Mouse (Mus musculus): ENCODE measurements around the gene Casr. TPM values are rescaled to one million over a fixed set of nuclear protein-coding genes. Genes with fewer than 3 reads are reported as not detected.
A peak's percentile ranks its signal among the peaks of the same experiment; 100 is the strongest.

Gene Casr
- polyA plus RNA-seq, 1 experiment from 2014 or later: not detected

- Histone ChIP-seq H3K4me1 (ENCODE audit: control insufficient read depth, insufficient read depth, low read length) (peaks cover 4% of the 10 kb centered on the region; the same call in 1 of the 2 replicates), H3K4me3 (ENCODE audit: low read length) (no peak overlapping the region), H3K27me3 (replicated peaks; ENCODE audit: control insufficient read depth, insufficient read depth, low read length) (no peaks in the 10 kb centered on the region), H3K27ac (ENCODE audit: low read length) (no peak overlapping the region), H3K9ac (ENCODE audit: low read depth, low read length) (no peak overlapping the region), H3K9me3 (ENCODE audit: control insufficient read depth, low read length) (peaks cover 8% of the 10 kb centered on the region), H3K36me3 (ENCODE audit: control insufficient read depth, insufficient read depth, low read length) (no peaks in the 10 kb centered on the region), H3K4me2 (ENCODE audit: low read depth, low read length) (no peak overlapping the region)
- WGBS: 64% methylated on average over 10 of the region's 10 CpGs
- no peak for ATAC-seq
Observed at GRCm38 (mm10) chr16:36555672-36556165, 6.2 kb downstream of the Casr start.

- no peak for ATAC-seq
- 92% methylated on average over 3 of the region's 3 CpGs for WGBS
- H3K4me3 ChIP-seq (ENCODE audit: low read length): no peak overlapping the region
- H3K36me3 ChIP-seq (ENCODE audit: control insufficient read depth, insufficient read depth, low read length): no peaks in the 10 kb centered on the region
- H3K9me3 ChIP-seq (ENCODE audit: control insufficient read depth, low read length): peaks cover 8% of the 10 kb centered on the region
- no peaks in the 10 kb centered on the region for H3K27me3 ChIP-seq (replicated peaks; ENCODE audit: control insufficient read depth, insufficient read depth, low read length)
- H3K4me2 ChIP-seq (ENCODE audit: low read depth, low read length): no peak overlapping the region
- H3K4me1 ChIP-seq (ENCODE audit: control insufficient read depth, insufficient read depth, low read length): no peaks in the 10 kb centered on the region
- H3K27ac ChIP-seq (ENCODE audit: low read length): no peak overlapping the region
- no peak overlapping the region for H3K9ac ChIP-seq (ENCODE audit: low read depth, low read length)
Observed at GRCm38 (mm10) chr16:36553624-36554023, 8.3 kb downstream of the Casr start.

- peak; percentile 83 for ATAC-seq
- Histone ChIP-seq H3K9me3 (ENCODE audit: control insufficient read depth, low read length) (no peaks in the 10 kb centered on the region), H3K9ac (ENCODE audit: low read depth, low read length) (no peak overlapping the region), H3K4me2 (ENCODE audit: low read depth, low read length) (no peak overlapping the region), H3K4me3 (ENCODE audit: low read length) (no peak overlapping the region), H3K36me3 (ENCODE audit: control insufficient read depth, insufficient read depth, low read length) (no peaks in the 10 kb centered on the region), H3K27ac (ENCODE audit: low read length) (no peak overlapping the region), H3K27me3 (replicated peaks; ENCODE audit: control insufficient read depth, insufficient read depth, low read length) (no peaks in the 10 kb centered on the region), H3K4me1 (ENCODE audit: control insufficient read depth, insufficient read depth, low read length) (no peaks in the 10 kb centered on the region)
- 49% methylated on average over 4 of the region's 4 CpGs for whole genome bisulfite sequencing
Observed at GRCm38 (mm10) chr16:36545333-36545732, 16.6 kb downstream of the Casr start.

DNA sequence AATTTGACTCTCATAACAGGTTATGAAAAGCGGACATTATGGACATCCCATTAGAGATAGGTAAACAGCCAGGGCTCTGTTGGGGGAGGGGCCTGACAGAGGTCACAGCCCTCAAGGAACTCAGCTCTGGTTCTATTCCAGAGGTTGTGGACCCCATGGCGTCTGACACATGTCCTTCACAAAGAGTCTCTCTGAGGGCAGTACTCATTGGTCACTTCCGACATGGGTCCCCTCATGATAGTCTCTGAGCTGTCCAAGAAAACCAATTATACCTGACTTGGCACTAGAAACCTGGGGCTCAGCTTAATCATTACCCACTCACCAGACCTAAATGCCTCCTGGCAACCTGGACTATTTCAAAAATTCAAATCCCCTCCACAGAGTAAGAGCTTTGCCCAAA, 18.9 kb downstream of the Casr start:
- Histone ChIP-seq H3K4me3 (ENCODE audit: low read length) (no peak overlapping the region), H3K4me1 (ENCODE audit: control insufficient read depth, insufficient read depth, low read length) (no peaks in the 10 kb centered on the region), H3K4me2 (ENCODE audit: low read depth, low read length) (no peak overlapping the region), H3K9ac (ENCODE audit: low read depth, low read length) (no peak overlapping the region), H3K27ac (ENCODE audit: low read length) (no peak overlapping the region), H3K9me3 (ENCODE audit: control insufficient read depth, low read length) (no peaks in the 10 kb centered on the region), H3K27me3 (replicated peaks; ENCODE audit: control insufficient read depth, insufficient read depth, low read length) (no peaks in the 10 kb centered on the region), H3K36me3 (ENCODE audit: control insufficient read depth, insufficient read depth, low read length) (no peaks in the 10 kb centered on the region)
- ATAC-seq: no peak
- 74% methylated on average over 3 of the region's 3 CpGs for WGBS

DNA sequence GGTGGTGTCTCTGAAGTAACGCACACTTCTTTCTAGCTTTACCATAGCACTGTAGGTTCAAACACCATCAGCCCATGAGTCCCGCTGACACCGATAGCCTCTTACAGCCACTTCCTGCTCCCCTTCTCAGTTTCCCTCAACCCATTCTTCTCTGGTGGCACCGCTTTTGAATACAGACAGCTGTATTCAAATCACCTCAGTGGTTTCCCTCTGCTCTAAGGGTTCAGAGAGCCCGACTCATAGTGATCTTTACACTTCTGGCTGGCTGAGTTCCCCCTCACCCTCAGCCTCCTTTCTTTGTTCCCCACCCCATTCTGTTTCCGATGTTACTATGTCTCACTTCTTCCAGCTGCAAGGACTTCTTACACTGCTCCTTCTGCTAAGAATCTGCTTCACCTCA, 21.1 kb downstream of the Casr start:
- no peaks in the 10 kb centered on the region for H3K4me1 ChIP-seq (ENCODE audit: control insufficient read depth, insufficient read depth, low read length)
- H3K4me3 ChIP-seq (ENCODE audit: low read length): no peak overlapping the region
- WGBS: 74% methylated on average over 6 of the region's 6 CpGs
- H3K36me3 ChIP-seq (ENCODE audit: control insufficient read depth, insufficient read depth, low read length): no peaks in the 10 kb centered on the region
- H3K4me2 ChIP-seq (ENCODE audit: low read depth, low read length): no peak overlapping the region
- ATAC-seq: no peak
- H3K9me3 ChIP-seq (ENCODE audit: control insufficient read depth, low read length): no peaks in the 10 kb centered on the region
- H3K27me3 ChIP-seq (replicated peaks; ENCODE audit: control insufficient read depth, insufficient read depth, low read length): no peaks in the 10 kb centered on the region
- H3K27ac ChIP-seq (ENCODE audit: low read length): no peak overlapping the region
- no peak overlapping the region for H3K9ac ChIP-seq (ENCODE audit: low read depth, low read length)

- no peak overlapping the region for H3K27ac ChIP-seq (ENCODE audit: low read length)
- no peaks in the 10 kb centered on the region for H3K9me3 ChIP-seq (ENCODE audit: control insufficient read depth, low read length)
- no peak overlapping the region for H3K4me2 ChIP-seq (ENCODE audit: low read depth, low read length)
- WGBS: 70% methylated on average over 11 of the region's 11 CpGs
- no peaks in the 10 kb centered on the region for H3K36me3 ChIP-seq (ENCODE audit: control insufficient read depth, insufficient read depth, low read length)
- no peaks in the 10 kb centered on the region for H3K27me3 ChIP-seq (replicated peaks; ENCODE audit: control insufficient read depth, insufficient read depth, low read length)
- H3K4me3 ChIP-seq (ENCODE audit: low read length): no peak overlapping the region
- ATAC-seq: no peak
- H3K4me1 ChIP-seq (ENCODE audit: control insufficient read depth, insufficient read depth, low read length): no peaks in the 10 kb centered on the region
- no peak overlapping the region for H3K9ac ChIP-seq (ENCODE audit: low read depth, low read length)
Observed at GRCm38 (mm10) chr16:36532981-36533687, 28.8 kb downstream of the Casr start.

GRCm38 (mm10) chr16:36532046-36532445, 29.9 kb downstream of the Casr start:
- H3K36me3 ChIP-seq (ENCODE audit: control insufficient read depth, insufficient read depth, low read length): no peaks in the 10 kb centered on the region
- 60% methylated on average over 4 of the region's 4 CpGs for WGBS
- no peak overlapping the region for H3K9ac ChIP-seq (ENCODE audit: low read depth, low read length)
- H3K9me3 ChIP-seq (ENCODE audit: control insufficient read depth, low read length): no peaks in the 10 kb centered on the region
- H3K27ac ChIP-seq (ENCODE audit: low read length): no peak overlapping the region
- H3K4me3 ChIP-seq (ENCODE audit: low read length): no peak overlapping the region
- no peaks in the 10 kb centered on the region for H3K27me3 ChIP-seq (replicated peaks; ENCODE audit: control insufficient read depth, insufficient read depth, low read length)
- ATAC-seq: no peak
- no peak overlapping the region for H3K4me2 ChIP-seq (ENCODE audit: low read depth, low read length)
- H3K4me1 ChIP-seq (ENCODE audit: control insufficient read depth, insufficient read depth, low read length): no peaks in the 10 kb centered on the region

- no peaks in the 10 kb centered on the region for H3K36me3 ChIP-seq (ENCODE audit: control insufficient read depth, insufficient read depth, low read length)
- H3K9me3 ChIP-seq (ENCODE audit: control insufficient read depth, low read length): no peaks in the 10 kb centered on the region
- no peak overlapping the region for H3K9ac ChIP-seq (ENCODE audit: low read depth, low read length)
- no peaks in the 10 kb centered on the region for H3K27me3 ChIP-seq (replicated peaks; ENCODE audit: control insufficient read depth, insufficient read depth, low read length)
- ATAC-seq: no peak
- WGBS: 75% methylated on average over 5 of the region's 5 CpGs
- H3K27ac ChIP-seq (ENCODE audit: low read length): no peak overlapping the region
- H3K4me2 ChIP-seq (ENCODE audit: low read depth, low read length): no peak overlapping the region
- H3K4me3 ChIP-seq (ENCODE audit: low read length): no peak overlapping the region
- H3K4me1 ChIP-seq (ENCODE audit: control insufficient read depth, insufficient read depth, low read length): no peaks in the 10 kb centered on the region
Observed at GRCm38 (mm10) chr16:36531630-36532029, 30.3 kb downstream of the Casr start.

DNA sequence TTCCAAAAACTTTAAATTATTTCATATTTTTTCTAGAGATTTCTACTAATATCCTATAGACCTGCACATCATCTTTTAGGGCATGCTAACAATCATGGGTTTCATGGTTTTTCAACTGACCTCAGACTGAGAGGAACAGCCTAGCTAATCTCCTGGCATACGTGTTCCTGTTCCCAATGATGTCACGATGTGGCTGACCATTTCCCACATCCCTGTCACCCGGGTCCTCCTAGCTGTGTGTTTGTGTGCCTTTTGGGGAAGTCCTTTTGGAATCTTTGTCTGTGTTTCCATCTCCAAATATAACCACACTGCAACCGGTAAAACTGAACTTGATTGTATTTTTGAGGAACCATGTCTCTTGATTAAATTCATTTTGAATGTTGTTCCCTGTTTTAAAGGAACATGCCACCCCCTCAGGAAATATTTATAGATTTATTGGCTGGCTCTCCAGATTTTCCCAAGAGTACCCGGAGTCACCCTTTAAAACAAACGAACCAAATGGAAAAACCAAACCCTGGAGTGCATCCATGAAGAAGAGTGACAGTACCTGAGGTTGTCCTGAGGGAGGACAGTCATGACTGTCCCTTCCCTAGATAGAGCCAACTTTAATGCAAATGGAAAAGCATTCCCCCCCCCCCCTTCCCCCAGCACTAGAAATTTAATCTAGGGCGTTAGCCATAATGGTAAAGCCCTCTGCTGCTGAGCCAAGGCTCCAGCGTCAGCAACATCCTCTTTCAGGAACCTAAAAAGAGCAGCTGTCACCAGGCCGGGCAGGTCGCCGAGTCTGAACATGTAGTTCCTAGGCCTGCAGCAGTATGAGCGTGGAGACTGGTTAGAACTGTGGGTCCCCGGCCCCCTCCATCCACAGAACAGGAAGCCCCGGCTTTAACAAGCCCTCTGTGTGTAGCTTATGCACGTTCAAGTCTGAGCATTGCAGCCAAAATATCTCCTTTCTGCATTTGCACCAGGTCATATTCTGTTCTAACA, 31.1 kb downstream of the Casr start:
- Histone ChIP-seq H3K27me3 (replicated peaks; ENCODE audit: control insufficient read depth, insufficient read depth, low read length) (no peaks in the 10 kb centered on the region), H3K9ac (ENCODE audit: low read depth, low read length) (no peak overlapping the region), H3K9me3 (ENCODE audit: control insufficient read depth, low read length) (no peaks in the 10 kb centered on the region), H3K4me3 (ENCODE audit: low read length) (no peak overlapping the region), H3K4me1 (ENCODE audit: control insufficient read depth, insufficient read depth, low read length) (no peaks in the 10 kb centered on the region), H3K36me3 (ENCODE audit: control insufficient read depth, insufficient read depth, low read length) (no peaks in the 10 kb centered on the region), H3K4me2 (ENCODE audit: low read depth, low read length) (no peak overlapping the region), H3K27ac (ENCODE audit: low read length) (no peak overlapping the region)
- WGBS: 69% methylated on average over 15 of the region's 15 CpGs
- ATAC-seq: no peak
